Mouse (Mus musculus) embryonic fibroblast, embryonic 13.5 days (primary cell): Measurements from ENCODE around the gene Fosl1.

ENCODE experiments used
- CTCF ChIP-seq: IDR thresholded peaks from 2 replicates; pipeline ENCODE4 v1.5.1; 2011; ENCODE audit warnings: mild to moderate bottlenecking, control low read depth, low read length, moderate library complexity, borderline replicate concordance; ENCODE audit not compliant: insufficient read depth
- POLR2A ChIP-seq: IDR thresholded peaks from 2 replicates; pipeline ENCODE4 v1.6.1; 2011; ENCODE audit warnings: low read depth, mild to moderate bottlenecking, control low read depth, low read length, moderate library complexity

DNA sequence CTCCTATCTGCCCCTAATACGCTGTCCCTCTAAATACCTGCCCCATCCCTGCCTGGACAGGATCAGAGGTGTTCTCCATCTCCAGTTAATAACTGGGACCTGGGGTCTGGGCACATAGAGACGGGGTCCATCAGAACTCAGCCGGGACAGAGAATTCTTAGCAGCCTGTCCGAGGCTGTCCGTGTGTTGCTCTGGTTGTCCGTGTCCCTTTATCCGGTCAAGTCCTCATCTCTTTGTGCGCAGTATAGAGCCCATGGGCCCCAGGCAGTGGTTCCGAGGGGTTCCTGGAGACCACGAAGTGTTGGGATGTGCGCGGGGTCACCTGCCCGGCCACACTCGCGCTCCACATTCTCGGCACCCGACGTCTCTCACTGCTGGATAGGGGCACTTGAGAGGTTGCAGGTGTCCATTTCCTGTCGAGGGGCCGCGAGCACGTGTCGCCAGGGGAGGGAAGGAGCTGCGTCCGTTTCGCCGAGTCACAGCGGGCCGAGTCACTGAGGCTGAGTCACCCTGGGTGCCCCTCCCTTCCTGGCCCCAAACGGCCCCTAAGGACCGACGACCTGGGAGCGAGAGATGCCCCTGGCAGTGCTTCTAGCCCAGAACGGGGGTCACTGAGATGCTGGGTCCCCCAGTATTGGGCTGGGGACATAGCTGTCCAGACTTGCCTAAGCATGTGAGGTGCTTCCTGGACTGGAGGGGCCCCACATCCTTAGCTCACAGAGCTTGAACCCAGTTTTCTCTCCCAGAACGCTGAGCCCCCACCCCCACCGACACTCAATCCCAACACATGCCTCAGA is 1.2 kb downstream of the Fosl1 start:
- TF ChIP-seq POLR2A, result peak; percentile 59; the same call in 1 of the 2 replicates
- TF ChIP-seq CTCF, result no peak
